Mouse (Mus musculus): ENCODE measurements around the gene C130073F10Rik.
"Not testable (repeated sequence)": the region's sequence is repeated elsewhere in the genome, so short reads cannot be mapped to it uniquely, and the experiment has no call there.

The C130073F10Rik gene

DNA sequence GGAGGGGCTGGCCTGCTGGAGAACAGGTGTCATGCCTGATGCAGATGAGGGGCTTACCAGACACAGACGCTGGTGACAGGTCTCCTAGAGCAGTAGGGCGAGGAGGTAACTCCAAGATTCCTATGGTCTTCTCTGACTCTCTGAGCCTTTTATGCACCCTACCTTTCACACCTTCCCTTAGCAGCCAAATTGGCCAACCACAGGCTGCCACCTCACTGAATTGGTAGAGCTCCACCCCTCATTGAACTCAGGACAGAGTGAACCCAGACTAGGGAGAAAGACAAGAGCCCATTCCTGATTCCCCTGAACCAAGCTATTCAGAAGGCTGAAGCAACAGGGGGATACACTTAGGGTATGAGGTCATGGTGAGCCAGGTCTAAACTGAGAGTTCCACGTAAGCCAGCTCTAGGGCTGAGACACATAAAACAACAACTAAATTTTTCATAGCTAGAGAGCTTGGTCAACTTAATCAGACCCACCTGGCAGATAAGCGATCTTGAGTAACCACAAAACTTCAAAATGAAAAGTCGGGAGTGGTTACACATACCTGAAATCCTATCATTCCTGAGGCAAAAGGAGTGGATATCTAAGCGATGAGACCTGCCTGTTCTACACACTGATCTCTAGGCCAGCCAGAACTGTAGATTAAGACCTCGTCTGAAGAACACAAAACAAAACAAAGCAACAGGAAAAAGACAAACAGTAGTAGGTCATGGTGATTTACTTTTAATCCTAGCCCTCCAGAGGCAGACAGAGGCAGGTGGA is at the start of gene C130073F10Rik:
Gene C130073F10Rik, minus strand, starts transcription at position 134 of the 765 bp plus-strand sequence.
- DNase-seq, result no peak

DNA sequence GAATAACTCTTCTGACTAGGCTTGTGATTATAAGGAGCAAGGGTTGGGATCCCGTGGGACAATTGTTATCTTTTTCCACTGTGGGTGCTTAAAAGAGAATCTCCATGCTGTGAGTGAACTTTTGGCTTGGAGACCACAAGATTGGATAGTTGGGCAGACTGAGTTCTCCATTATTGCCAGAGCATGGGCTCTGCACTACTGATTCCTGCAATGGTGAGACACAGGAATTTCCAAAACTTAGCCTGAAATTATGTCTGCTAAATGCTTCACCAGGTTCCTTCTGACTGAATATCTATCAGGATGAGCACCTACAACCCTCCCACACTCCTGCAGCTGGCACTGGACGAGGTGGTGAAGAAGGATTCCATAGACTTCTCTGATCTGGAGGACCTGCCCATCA is 46.5 kb upstream of the C130073F10Rik start, which contains the start of gene Gm12794:
Gene Gm12794, plus strand, starts transcription at position 301 of the 400 bp plus-strand sequence.
- DNase-seq, result not testable (repeated sequence)

DNA sequence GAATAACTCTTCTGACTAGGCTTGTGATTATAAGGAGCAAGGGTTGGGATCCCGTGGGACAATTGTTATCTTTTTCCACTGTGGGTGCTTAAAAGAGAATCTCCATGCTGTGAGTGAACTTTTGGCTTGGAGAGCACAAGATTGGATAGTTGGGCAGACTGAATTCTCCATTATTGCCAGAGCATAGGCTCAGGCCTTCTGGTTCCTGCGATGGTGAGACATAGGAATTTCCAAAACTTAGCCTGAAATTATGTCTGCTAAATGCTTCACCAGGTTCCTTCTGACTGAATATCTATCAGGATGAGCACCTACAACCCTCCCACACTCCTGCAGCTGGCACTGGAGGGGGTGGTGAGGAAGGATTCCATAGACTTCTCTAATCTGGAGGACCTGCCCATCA is 15.2 kb upstream of the C130073F10Rik start, which contains the start of gene Gm12800:
Gene Gm12800, plus strand, starts transcription at position 301 of the 400 bp plus-strand sequence.
- DNase-seq, result not testable (repeated sequence)

DNA sequence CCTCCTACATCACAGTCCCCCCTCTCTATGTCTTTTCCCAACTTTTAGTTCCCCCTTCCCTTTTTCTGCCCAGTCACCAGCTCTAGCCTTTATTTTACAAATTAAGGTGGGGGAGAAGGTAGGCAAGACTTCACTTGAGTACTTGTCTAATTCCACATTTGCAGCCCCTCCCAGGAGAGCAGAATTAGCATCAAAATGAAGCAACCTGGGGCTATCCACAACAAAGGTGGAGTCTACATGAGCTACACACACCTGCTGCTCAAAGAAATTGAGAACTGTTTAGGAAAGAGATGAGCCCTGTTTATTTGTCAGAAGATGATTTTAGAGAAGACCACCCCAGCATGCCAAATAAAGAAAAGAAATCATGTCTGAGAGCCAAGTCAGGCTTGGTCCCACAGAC is 4.2 kb downstream of the C130073F10Rik start:
- no peak for DNase-seq

DNA sequence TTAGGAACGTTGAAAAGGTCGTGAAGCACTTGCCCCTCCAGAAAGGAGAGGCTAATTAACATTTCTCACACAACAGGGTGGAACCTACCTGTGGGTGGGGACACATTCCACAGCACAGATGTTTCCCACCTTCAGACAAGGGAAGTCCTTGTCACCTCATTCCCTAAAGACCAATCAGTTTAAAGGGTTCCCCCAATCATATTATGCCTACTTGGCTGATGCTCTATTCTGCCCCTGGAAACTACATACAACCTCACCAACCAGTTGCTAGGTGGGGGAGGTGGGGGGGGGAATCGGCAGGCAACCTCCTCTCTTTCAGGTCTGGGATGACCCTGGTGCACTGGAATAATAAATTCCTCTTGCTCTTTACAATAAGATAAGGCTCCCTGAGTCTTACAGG is 9.9 kb downstream of the C130073F10Rik start:
- no peak for DNase-seq

DNA sequence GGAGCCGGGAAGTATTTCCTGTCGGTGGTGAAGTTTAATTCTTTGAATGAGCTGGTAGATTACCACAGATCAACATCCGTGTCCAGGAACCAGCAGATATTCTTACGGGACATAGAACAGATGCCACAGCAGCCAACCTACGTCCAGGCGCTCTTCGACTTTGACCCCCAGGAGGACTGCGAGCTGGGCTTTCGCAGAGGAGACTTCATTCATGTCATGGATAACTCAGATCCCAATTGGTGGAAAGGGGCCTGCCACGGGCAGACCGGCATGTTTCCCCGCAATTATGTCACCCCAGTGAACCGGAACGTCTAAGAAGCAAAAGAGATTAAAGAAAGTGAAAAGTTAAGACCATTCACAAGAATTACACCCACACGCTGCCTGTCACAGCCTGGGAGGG is 17.9 kb downstream of the C130073F10Rik start:
- DNase-seq, result not testable (repeated sequence)

DNA sequence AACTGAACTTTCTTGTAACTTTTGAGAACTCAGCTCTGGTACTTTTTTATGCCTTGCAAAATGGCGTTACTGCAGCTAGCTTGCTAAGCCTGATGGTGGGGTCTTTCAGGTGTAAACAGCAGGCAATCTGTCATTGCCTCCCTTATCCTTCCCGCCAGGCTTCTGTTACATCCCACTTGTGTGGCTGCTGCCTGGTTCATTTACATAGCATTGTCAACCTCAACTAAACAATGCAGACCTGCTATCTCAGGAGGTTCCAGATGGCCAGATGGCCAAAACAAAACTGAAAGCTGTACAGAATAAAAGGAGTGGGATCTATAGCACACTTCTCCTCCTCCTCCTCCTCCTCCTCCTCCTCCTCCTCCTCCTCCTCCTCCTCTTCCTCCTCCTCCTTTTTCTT is 21.6 kb downstream of the C130073F10Rik start:
- DNase-seq, result not testable (repeated sequence)

DNA sequence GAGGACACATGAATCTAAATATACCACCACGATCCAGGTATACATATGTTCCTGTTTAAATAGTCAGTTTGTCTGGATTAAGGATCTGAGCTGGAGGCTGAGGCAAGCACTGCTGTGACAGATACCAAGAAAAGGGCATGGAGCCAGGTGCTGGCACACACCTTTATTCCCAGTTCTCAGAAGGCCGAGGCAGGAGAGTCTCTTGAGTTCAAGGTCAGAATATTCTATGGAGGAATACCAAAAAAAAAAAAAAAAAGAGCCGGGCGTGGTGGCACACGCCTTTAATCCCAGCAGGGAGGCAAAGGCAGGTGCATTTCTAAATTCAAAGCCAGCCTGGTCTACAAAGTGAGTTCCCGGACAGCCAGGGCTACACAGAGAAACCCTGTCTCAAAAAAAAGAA is 31.3 kb downstream of the C130073F10Rik start:
- no peak for DNase-seq

DNA sequence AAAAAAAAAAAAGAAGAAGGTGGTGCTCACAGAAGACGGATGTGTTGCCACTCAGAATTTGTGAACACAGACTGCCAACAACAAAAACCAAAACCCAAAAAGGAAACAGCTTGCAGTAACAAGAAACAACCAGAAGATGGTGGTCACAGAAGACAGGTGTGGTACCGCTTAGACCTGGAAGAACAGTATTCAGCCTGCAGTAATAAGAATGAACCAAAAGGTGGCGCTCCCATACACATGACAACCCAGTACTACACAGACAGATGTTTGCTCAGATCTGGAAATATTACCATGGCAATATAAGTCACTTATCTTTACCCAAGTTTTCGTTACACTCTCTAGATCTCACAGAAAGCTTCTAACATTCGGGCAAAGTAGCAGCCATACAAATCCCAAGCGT is 32.7 kb downstream of the C130073F10Rik start:
- DNase-seq, result no peak

DNA sequence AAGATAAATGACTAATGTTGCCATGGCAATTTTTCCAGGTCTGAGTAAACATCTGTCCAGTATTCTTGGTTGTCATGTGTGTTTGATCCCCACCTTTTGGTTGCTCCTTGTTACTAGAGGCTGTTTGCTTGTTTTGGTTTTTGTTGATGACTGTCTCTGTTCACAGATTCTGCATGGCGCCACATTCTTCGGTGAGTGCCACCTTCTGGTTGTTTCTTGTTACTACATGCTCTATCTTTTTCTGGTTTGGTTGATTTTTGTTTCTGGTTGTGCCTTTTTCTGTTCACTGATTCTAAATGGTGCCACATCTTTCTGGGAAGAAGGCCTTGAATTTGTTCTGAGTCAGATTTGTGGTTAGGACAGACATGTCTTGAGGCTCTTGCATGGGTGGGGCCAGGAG is 42.7 kb downstream of the C130073F10Rik start:
- DNase-seq, result no peak

DNA sequence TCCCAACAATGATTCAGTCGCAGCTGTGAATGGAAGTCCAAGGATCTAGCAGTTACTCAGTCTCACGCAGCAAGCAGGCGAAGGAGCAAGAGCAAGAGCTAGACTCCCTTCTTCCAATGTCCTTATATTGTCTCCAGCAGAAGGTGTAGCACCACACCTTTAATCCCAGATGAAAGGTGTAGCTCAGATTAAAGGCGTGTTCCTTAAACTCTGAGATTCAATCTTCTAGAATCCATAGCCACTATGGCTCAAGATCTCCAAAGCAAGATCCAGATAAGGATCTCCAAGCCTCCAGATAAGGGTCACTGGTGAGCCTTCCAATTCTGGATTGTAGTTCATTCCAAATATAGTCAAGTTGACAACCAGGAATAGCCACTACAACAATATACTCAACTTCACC is 49.7 kb downstream of the C130073F10Rik start, which contains the start of gene B020004J07Rik:
Gene B020004J07Rik, minus strand, starts transcription at position 101 of the 400 bp plus-strand sequence.
- DNase-seq, result not testable (repeated sequence)

Measured in cerebellum, postnatal 25 days (tissue).